Mouse (Mus musculus) liver, embryonic 15.5 days (tissue): ENCODE data around the gene Gcnt3. TPM values are rescaled to one million over a fixed set of nuclear protein-coding genes. Genes with fewer than 3 reads are reported as not detected.
A peak's percentile ranks its signal among the peaks of the same experiment; 100 is the strongest.

Experiments used
- ATAC-seq: fragments of 200-750 bp; cut with Nextera tagmentation; 2 replicates; pipeline ENCODE4 v1.8.0; 2017; ENCODE audit warnings: moderate number of reproducible peaks, mild to moderate bottlenecking, moderate library complexity; ENCODE audit not compliant: insufficient read depth
- H3K27ac ChIP-seq: fragments of 300-500 bp; sonication (generic); replicated peaks from 2 replicates; pipeline ENCODE4 v1.5.1; 2015; ENCODE audit warnings: mild to moderate bottlenecking, inconsistent platforms
- H3K27me3 ChIP-seq: fragments of 300-500 bp; sonication (generic); 2 replicates; pipeline ENCODE4 v1.6.1; 2015; ENCODE audit warnings: mild to moderate bottlenecking, inconsistent platforms
- H3K36me3 ChIP-seq: fragments of 300-500 bp; sonication (generic); replicated peaks from 2 replicates; pipeline ENCODE4 v1.6.1; 2015; ENCODE audit warnings: moderate library complexity, mild to moderate bottlenecking, inconsistent platforms
- H3K4me1 ChIP-seq: fragments of 300-500 bp; sonication (generic); replicated peaks from 2 replicates; pipeline ENCODE4 v1.6.1; 2015; ENCODE audit warnings: inconsistent platforms
- H3K4me2 ChIP-seq: fragments of 300-500 bp; sonication (generic); 2 replicates; pipeline ENCODE4 v1.6.1; 2015; ENCODE audit warnings: moderate library complexity, mild to moderate bottlenecking, inconsistent platforms
- H3K4me3 ChIP-seq: fragments of 300-500 bp; sonication (generic); replicated peaks from 2 replicates; pipeline ENCODE4 v1.5.1; 2015; ENCODE audit warnings: mild to moderate bottlenecking, inconsistent platforms
- H3K9ac ChIP-seq: fragments of 300-500 bp; sonication (generic); 2 replicates; pipeline ENCODE4 v1.6.1; 2015; ENCODE audit warnings: moderate library complexity, mild to moderate bottlenecking, inconsistent platforms
- H3K9me3 ChIP-seq: fragments of 300-500 bp; sonication (generic); replicated peaks from 2 replicates; pipeline ENCODE4 v1.6.1; 2016; ENCODE audit warnings: inconsistent platforms
- WGBS: fragments of 180-500 bp; shearing (Covaris S2); methylation state at CpG from one replicate; pipeline ENCODE4 v1.1.7; 2015; ENCODE audit warnings: mixed read lengths; ENCODE audit not compliant: insufficient replicate concordance; 5-methylcytosine and 5-hydroxymethylcytosine counted together
- polyA plus RNA-seq: library from polyadenylated mRNA; unstranded; fragments of >200 nt; fragmentation: Nextera tagmentation; extraction: Ambion mirVana; gene quantifications from 2 replicates; pipeline ENCODE4 v1.2.1, GENCODE M21; 2015

Gene Gcnt3
- polyA plus RNA-seq, 1 experiment from 2014 or later: not detected

DNA sequence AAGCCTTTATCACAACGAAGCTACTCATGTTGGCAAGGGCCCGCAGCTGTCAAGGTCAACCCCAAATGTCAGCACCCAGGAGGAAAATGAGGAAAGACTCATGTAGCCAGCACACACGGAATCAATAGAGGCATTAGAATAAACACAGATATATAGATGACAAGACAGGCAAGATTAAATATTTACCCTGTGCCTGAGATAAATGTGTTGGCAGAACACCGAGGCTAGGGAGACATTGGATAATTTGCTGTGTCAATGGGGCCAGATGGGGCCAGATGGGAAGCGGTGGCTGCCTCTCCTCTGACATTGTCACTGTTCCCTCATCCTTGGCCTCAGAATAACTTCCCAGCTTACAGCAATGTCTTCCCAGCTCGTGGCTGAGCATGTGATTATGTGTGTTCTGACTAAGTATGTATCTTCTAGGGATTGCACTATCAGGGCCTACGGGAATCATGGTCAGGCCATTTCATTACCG lies 32.1 kb upstream of the Gcnt3 start:
- Histone ChIP-seq H3K4me3 (no peak overlapping the region), H3K9ac (no peak overlapping the region), H3K4me2 (no peak overlapping the region), H3K27me3 (no peaks in the 10 kb centered on the region), H3K9me3 (no peaks in the 10 kb centered on the region), H3K4me1 (no peaks in the 10 kb centered on the region), H3K27ac (no peak overlapping the region), H3K36me3 (no peaks in the 10 kb centered on the region)
- 56% methylated on average over 8 of the region's 8 CpGs for WGBS
- no peak for ATAC-seq

DNA sequence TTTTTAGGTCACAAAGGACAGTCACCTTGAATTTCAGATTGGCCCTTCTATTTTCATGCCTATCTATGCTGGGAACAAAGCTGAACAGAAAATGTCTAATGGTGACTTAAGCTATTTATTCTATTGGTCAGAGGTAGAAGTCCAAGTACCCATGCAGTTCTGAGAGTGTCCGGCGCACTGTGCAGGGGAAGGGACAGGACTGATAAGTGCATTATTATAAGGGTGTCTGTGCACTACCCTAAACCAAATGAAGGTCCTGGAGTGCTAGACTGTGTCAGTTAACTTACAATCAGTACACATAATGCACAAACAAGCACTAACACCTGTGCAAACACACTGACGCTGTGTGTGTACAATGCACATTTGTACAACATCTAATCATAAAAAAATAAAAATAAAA lies 29.6 kb upstream of the Gcnt3 start:
- Histone ChIP-seq H3K4me2 (no peak overlapping the region), H3K27me3 (no peaks in the 10 kb centered on the region), H3K9ac (no peak overlapping the region), H3K36me3 (no peaks in the 10 kb centered on the region), H3K4me3 (no peak overlapping the region), H3K9me3 (no peaks in the 10 kb centered on the region), H3K27ac (no peak overlapping the region), H3K4me1 (no peaks in the 10 kb centered on the region)
- no peak for ATAC-seq
- WGBS: 68% methylated on average over 3 of the region's 3 CpGs

DNA sequence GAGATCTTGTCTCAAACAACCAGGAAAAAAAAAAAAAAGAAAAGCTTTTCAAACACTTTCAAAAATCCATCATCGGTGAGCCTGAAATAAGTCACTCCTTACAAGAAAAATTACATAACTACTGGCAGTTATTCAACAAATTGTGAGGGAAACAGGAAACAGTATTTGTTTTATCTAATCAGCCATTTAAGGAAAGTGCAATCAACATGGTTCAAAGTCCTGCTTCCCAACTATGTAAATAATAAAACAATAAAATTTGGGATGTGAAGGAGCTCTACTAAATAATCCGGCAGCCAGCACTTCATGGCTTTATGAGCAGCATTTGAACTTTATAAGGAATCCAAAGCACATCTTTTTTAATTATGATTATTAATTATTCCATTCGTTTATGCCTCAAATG lies 24.1 kb upstream of the Gcnt3 start:
- Histone ChIP-seq H3K27me3 (no peaks in the 10 kb centered on the region), H3K27ac (no peak overlapping the region), H3K9me3 (no peaks in the 10 kb centered on the region), H3K9ac (no peak overlapping the region), H3K36me3 (no peaks in the 10 kb centered on the region), H3K4me1 (no peaks in the 10 kb centered on the region), H3K4me2 (no peak overlapping the region), H3K4me3 (no peak overlapping the region)
- 65% methylated on average over 3 of the region's 3 CpGs for WGBS
- no peak for ATAC-seq

DNA sequence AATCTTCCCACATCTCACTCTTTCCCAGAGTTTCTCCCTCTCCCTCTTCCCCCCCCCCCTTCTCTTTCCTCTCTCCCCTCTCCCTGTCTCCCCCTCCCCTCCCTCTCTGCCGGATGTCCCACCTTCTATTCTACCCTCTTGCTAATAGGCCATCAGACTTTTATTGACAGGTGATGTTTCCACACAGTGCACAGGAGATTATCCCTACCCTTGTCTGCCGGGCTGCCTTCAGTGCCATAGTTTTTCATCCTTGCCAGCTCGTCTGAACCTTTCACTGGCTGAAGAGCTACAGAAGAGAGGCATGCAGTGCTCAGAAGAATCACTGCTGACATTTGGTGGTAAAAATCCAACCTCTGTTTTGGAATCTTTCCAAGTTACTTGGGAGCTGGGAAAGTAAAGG lies 15.5 kb upstream of the Gcnt3 start:
- WGBS: 40% methylated on average over 3 of the region's 3 CpGs
- 0 out of 2 replicates have a peak, but pooled peaks cover 3% of the 10 kb centered on the region for H3K9me3 ChIP-seq
- no peak overlapping the region for H3K4me3 ChIP-seq
- H3K4me1 ChIP-seq: peaks cover 6% of the 10 kb centered on the region; the same call in 1 of the 2 replicates
- no peak overlapping the region for H3K4me2 ChIP-seq
- H3K9ac ChIP-seq: no peak overlapping the region
- no peak for ATAC-seq
- no peak overlapping the region for H3K27ac ChIP-seq
- no peaks in the 10 kb centered on the region for H3K36me3 ChIP-seq
- no peaks in the 10 kb centered on the region; the same call in 1 of the 2 replicates for H3K27me3 ChIP-seq

- WGBS: 48% methylated on average over 3 of the region's 3 CpGs
- Histone ChIP-seq H3K27ac (no peak overlapping the region), H3K4me1 (peaks cover 6% of the 10 kb centered on the region; the same call in 1 of the 2 replicates), H3K9me3 (0 out of 2 replicates have a peak, but pooled peaks cover 3% of the 10 kb centered on the region), H3K9ac (no peak overlapping the region), H3K4me2 (no peak overlapping the region), H3K4me3 (no peak overlapping the region), H3K36me3 (no peaks in the 10 kb centered on the region), H3K27me3 (no peaks in the 10 kb centered on the region; the same call in 1 of the 2 replicates)
- ATAC-seq: no peak
Measured at GRCm38 (mm10) chr9:70052730-70053129, 14.8 kb upstream of the Gcnt3 start.

DNA sequence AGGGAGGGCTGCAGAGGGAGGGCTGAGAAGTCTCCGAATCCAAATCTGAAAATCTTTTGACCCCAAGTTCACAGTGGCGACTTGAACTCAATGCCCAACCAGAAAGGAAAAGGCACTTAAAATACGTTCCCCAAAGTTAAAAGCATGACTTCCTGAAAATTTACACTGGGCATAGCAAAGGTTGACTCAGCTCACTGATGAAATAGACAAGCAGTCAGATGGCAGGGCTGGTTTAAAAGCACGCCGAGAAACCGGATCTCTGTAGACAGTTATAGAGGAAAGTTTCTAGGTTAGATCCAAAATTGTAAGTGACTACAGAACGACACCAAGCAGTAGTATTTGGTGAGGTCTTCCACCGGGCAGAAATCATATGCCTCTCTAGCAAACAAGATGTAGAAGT lies 12.0 kb upstream of the Gcnt3 start:
- Histone ChIP-seq H3K4me3 (no peak overlapping the region), H3K27ac (no peak overlapping the region), H3K27me3 (no peaks in the 10 kb centered on the region), H3K4me1 (peaks cover 27% of the 10 kb centered on the region), H3K36me3 (no peaks in the 10 kb centered on the region), H3K9ac (no peak overlapping the region), H3K9me3 (no peaks in the 10 kb centered on the region), H3K4me2 (no peak overlapping the region)
- WGBS: 18% methylated on average over 8 of the region's 8 CpGs
- no peak for ATAC-seq

DNA sequence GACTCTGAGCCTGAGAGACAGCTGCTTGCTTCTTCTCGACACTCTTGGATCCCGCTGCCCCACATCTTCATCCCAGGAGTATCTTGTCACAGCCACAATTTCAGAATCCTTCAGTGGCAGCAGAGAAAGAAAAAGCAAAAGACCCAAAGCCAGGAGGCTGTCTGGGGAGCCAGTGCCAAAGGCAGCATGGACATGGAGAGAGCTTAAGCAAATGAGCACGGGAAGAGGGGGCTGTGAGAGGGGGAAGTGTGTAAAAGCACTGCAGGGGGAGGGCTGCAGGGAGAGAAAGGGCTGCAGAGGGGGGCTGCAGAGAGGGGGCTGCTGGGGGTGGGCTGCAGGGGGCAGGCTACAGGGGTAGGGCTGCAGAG lies 11.5 kb upstream of the Gcnt3 start:
- 39% methylated on average over 3 of the region's 3 CpGs for WGBS
- Histone ChIP-seq H3K36me3 (no peaks in the 10 kb centered on the region), H3K4me3 (no peak overlapping the region), H3K9me3 (no peaks in the 10 kb centered on the region), H3K4me1 (peaks cover 30% of the 10 kb centered on the region), H3K4me2 (no peak overlapping the region), H3K27me3 (no peaks in the 10 kb centered on the region), H3K9ac (no peak overlapping the region), H3K27ac (no peak overlapping the region)
- ATAC-seq: no peak

GRCm38 (mm10) chr9:70048751-70049415 lies 11.0 kb upstream of the Gcnt3 start:
- no peaks in the 10 kb centered on the region for H3K36me3 ChIP-seq
- H3K27ac ChIP-seq: no peak overlapping the region
- no peaks in the 10 kb centered on the region for H3K9me3 ChIP-seq
- peaks cover 36% of the 10 kb centered on the region for H3K4me1 ChIP-seq
- H3K27me3 ChIP-seq: no peaks in the 10 kb centered on the region
- ATAC-seq: no peak
- no peak overlapping the region for H3K4me2 ChIP-seq
- no peak overlapping the region for H3K4me3 ChIP-seq
- H3K9ac ChIP-seq: no peak overlapping the region
- WGBS: 40% methylated on average over 6 of the region's 6 CpGs

DNA sequence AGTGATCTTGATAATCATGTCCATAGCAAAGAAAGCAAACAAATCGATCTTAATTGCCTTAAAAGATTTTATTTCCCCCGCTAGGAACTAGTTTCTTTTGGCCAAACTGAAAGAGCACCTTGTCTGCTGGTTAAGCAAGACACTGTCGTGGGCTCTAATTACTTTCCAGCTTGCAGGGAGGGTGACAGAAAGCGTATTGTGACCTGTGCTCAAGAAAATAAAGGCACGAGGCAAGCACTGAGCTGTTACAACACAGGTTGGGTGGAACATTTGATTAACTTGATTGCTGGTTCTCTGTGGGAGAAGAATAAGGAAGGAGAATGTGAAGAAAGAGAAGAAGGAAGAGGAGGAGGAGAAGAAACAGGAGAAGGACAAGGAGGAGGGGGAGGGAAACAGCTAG lies 10.4 kb upstream of the Gcnt3 start:
- Histone ChIP-seq H3K27ac (no peak overlapping the region), H3K9ac (no peak overlapping the region), H3K36me3 (no peaks in the 10 kb centered on the region), H3K4me1 (peaks cover 38% of the 10 kb centered on the region), H3K9me3 (no peaks in the 10 kb centered on the region), H3K27me3 (no peaks in the 10 kb centered on the region), H3K4me3 (no peak overlapping the region), H3K4me2 (no peak overlapping the region)
- WGBS: 51% methylated on average over 5 of the region's 5 CpGs
- ATAC-seq: no peak

DNA sequence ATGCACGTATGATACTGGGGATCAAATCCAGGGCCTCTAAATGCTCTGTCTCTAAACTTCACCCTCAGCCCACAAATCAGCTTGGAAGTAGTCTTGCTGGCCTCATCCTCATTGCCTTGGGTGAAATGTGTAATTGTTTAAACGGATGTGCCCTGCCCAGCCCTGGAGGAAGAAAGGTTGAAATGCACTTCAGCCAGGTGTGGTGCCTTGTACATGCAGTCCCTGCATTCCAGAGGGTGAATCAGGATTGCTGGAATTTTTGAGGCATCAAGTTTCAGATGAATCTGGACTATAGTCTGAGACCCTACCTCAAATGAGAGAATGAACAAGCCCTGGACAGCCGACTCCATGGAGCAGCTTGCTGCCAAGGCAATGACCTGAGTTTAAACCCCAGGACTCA lies 10.0 kb upstream of the Gcnt3 start:
- WGBS: 64% methylated on average over 3 of the region's 3 CpGs
- no peak overlapping the region for H3K4me2 ChIP-seq
- ATAC-seq: no peak

GRCm38 (mm10) chr9:70046255-70046654 lies 8.4 kb upstream of the Gcnt3 start:
- H3K36me3 ChIP-seq: no peaks in the 10 kb centered on the region
- H3K4me2 ChIP-seq: peak overlapping the region; percentile 29; the same call in 1 of the 2 replicates
- H3K4me3 ChIP-seq: no peak overlapping the region
- 19% methylated on average over 6 of the region's 6 CpGs for WGBS
- no peaks in the 10 kb centered on the region for H3K9me3 ChIP-seq
- H3K4me1 ChIP-seq: peaks cover 42% of the 10 kb centered on the region
- H3K9ac ChIP-seq: no peak overlapping the region
- no peaks in the 10 kb centered on the region for H3K27me3 ChIP-seq
- no peak overlapping the region; the same call in 1 of the 2 replicates for H3K27ac ChIP-seq
- ATAC-seq: peak; percentile 76

More for the DNA sequence above, 10.0 kb upstream of the Gcnt3 start:
- Histone ChIP-seq H3K27ac (no peak overlapping the region), H3K4me3 (no peak overlapping the region), H3K4me1 (peaks cover 40% of the 10 kb centered on the region), H3K27me3 (no peaks in the 10 kb centered on the region), H3K9ac (no peak overlapping the region), H3K36me3 (no peaks in the 10 kb centered on the region), H3K9me3 (no peaks in the 10 kb centered on the region)

GRCm38 (mm10) chr9:70044865-70045264 lies 7.0 kb upstream of the Gcnt3 start:
- WGBS: 19% methylated on average over 2 of the region's 2 CpGs
- Histone ChIP-seq H3K36me3 (no peaks in the 10 kb centered on the region), H3K4me1 (peaks cover 42% of the 10 kb centered on the region), H3K9ac (no peak overlapping the region), H3K27me3 (no peaks in the 10 kb centered on the region), H3K4me3 (no peak overlapping the region), H3K27ac (peak overlapping the region; percentile 57; the same call in 1 of the 2 replicates), H3K4me2 (no peak overlapping the region), H3K9me3 (no peaks in the 10 kb centered on the region)
- ATAC-seq: peak; percentile 72
